Mouse (Mus musculus) brain, embryonic 18.5 days (tissue): Measurements from ENCODE around the gene Olfr330.
"Not testable (repeated sequence)": the region's sequence is repeated elsewhere in the genome, so short reads cannot be mapped to it uniquely, and the experiment has no call there.

Source experiments
- DNase-seq: peaks from one replicate; pipeline ENCODE4 v3.0.0-alpha.2; 2012; ENCODE audit warnings: low read depth, low spot score

Olfr330 gene

DNA sequence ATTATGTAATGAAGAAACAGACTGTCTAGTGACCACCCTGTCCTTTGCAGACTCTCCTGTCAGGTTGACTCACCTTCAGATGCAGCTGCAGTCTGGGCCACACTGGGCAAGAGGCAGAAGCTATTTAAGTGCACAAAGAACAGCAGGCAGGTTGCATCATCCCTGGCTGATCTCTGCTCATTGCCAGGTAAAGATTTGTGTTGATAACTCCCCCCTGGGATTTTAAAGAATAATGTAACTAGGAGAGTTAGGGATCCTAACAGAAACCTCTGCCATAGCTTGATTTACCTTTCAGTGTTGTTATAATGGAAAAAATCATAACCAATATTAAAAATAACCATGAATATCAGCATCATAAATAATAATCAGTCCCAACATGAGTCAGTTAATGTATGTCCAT lies at the start of gene Olfr330:
Gene Olfr330 (minus strand): TSS at position 101 of the 400 bp plus-strand sequence.
- DNase-seq: not testable (repeated sequence)

DNA sequence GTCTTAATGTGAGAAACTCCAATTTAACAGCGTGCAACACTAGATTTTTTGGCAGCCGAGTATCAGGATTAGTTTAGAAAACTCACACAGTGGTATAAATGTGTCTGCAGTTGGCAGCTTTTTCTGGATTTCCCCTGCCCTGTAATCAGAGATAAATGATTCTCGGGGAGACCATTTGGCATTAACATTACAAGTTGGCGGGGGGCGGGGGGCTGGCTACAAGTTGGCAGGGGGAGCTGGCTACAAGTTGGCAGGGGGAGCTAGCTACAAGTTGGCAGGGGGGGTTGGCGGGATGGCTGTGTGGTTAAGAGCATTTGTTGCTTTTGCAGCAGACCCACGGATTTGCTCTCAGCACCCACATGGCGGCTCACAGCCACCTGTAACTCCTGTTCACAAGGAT lies 44.0 kb upstream of the Olfr330 start:
- peak; percentile 74 for DNase-seq

DNA sequence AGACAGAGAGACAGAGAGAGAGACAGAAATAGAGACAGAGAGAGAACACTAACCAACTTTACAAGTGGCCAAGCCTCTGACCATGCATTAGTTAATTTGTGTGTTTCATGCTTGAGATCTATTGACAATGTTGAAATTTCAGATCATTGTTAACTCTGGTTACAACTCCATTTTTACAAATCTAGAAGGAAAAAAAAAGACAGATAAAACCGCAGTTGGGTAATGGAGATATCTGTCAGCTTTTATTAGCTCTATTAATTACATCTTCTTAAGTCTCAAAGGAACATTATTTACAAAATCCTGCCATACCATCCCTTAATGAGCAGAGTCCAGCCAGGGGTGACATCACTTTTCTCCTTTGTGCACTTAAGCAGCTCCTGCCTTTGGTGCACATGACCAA lies 42.8 kb upstream of the Olfr330 start, which contains the start of gene Olfr325:
Gene Olfr325 (plus strand): TSS at position 301 of the 400 bp plus-strand sequence.
- no peak for DNase-seq

DNA sequence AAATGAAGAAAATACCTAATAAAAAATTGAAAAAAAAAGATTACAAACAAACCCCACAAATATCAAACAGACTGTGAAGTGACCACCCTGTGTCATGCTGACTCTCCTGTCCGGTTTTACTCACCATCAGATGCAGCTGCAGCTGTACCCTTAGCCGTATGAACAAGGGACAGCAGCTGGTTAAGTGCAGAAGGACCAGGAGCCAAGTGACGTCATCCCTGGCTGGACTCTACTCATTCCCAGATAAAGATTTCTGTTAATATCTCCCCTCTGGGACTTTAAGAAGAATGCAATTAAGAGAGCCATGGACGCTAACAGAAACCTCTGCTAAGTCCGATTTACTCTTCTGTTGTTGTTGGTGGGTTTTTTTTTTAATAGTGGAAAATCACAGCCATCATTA lies 35.8 kb upstream of the Olfr330 start, which contains the start of gene Olfr224:
Gene Olfr224 (minus strand): TSS at position 149 of the 400 bp plus-strand sequence.
- no peak for DNase-seq

DNA sequence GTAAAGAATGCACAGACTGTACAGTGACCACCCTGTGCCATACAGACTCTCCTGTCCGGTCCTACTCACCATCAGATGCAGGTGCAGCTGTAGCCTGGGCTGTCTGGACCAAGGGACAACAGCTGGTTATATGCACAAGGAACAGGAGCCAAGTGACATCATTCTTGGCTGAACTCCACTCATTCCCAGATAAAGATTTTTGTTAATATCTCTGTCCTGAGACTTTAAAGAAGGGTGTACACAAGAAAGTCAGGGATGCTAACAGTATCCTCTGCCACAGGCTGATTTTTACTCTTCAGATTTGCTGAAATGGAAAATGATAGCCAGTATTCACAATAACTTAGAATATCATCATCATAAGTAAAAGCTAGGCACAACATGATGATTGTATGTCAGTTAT lies 20.9 kb upstream of the Olfr330 start, which contains the start of gene Olfr328:
Gene Olfr328 (minus strand): TSS at position 101 of the 400 bp plus-strand sequence.
- DNase-seq: no peak

DNA sequence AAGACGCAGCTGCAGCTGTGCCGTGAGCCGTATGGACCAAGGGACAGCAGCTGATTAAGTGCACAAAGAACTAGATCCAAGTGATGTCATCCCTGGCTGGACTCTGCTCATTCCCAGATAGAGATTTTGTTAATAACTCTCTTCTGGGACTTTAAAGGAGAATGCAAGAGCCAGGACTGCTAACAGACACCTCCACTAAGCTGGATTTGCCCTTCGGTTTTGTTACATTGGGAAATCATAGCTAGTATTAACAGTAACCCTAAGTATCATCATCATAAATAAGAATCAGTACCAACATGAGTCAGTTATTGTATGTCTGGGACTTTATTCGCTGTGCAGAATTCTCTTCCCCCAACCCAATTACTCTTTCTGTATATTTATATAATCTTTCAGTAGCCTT lies 11.7 kb upstream of the Olfr330 start, which contains the start of gene Olfr329-ps:
Gene Olfr329-ps (minus strand): TSS at position 101 of the 400 bp plus-strand sequence.
- DNase-seq: no peak

DNA sequence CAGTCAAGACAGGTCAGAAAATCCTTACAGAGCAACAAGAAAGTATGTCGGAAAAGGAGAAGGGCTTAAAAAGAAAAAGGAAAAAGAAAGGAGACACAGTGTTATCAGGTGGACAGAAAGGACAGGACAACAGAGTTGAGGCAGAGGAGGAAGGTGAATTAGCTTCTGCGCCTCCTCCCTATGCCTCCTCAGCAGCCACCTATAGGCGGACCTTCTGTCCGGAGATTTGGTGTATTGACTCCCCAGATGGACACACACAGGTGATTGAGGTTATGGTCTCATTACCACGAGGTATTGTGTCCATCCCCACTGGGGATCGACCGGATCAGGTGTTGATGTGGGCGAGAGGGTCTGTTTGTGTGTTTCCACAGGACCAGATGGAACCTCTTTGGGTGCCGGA lies 14.9 kb downstream of the Olfr330 start:
- not testable (repeated sequence) for DNase-seq

DNA sequence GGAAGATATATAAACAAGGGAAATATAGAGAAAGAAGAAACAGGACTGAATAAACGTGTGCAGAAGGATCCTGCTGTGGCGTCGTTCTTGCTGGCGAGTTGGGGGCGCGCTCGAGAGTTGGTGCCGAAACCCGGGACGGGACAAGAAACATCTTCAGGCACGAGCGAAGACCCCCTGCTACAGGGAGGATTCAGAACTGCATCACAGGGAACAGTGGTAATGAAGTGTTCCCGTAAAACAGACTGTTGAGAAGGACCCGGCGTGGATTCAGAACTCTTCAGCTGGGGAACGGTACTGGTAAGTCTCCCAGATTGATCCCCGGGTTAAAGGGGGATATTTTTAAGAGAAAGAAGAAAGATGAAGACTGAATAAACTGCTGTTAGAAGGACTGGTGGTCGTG lies 15.7 kb downstream of the Olfr330 start:
- not testable (repeated sequence) for DNase-seq

DNA sequence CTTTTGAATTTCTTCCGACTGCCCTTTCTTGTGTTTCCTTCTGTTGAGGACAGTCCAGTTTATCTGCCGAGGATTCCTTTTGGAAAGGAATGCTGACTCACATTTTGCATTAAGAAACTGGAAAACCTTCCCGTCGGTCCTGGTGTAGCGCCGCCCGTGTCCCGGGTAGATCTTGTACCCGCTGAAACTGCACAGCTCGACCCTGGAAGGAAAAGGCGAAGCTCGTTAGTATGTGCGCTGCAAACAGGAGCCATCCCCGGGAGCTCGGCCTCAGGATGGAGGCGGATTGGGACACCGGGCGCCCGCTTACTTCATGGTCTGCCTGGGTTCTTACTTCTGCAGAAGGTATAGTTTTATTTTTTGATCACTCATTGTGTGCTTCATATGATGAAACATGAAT lies 25.6 kb downstream of the Olfr330 start:
- not testable (repeated sequence) for DNase-seq

DNA sequence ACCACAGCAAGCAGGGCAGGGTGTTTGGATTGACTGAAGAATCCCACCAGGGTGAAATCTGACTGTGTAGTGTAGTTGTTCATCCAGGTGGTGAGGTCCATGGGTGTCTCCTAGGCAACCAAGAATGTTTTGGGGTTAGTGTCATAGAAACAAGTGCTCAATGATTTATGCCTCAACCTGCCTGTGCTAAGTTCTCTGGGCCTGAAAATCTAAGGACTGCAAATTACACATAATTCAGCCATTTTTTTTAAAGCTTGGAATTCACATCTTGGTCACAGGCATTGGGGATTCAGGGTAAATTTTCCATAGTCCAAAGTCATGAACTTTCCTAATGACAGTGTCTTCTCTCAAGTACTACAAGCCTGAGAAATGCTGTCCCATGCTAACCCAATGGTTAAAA lies 32.2 kb downstream of the Olfr330 start, which contains the start of gene Olfr331:
Gene Olfr331 (minus strand): TSS at position 101 of the 400 bp plus-strand sequence.
- DNase-seq: not testable (repeated sequence)

DNA sequence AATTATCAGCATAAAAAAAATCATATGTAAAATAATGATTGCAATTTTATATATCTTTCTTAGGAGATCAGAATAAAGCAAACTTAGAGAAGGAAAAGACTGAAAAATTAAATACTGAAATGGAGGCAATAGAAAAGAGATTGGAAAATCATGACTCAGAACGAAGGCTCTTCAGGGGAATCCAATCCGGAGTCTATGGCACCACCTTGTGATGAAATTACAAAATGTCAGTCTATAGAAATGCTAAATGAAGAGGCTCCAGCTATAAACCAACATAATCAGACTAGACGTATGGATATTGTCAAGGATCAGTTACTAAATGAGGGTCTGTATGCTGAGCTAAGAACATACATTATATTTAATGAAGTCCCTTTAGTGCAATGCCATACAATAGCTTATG lies 35.3 kb downstream of the Olfr330 start:
- DNase-seq: no peak

DNA sequence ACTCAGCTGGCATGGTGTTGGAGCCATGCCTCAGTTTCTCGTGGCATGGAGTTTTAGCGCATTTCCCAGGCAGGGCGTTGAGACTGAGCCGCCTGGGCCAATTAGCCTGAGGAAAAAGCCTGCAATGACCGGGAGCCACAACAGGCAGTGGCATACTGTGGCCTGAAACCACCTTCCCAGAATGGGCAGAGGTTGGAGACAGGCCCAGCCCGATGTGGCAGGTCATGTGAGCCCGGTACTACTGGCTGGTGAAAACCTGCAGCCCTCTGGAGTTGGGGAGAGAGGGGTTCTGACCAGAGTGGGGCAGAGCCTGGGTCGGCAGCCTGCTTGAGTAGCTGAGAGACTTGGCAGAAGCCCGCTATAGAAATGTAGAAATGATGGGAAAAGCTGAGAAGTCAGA lies 35.9 kb downstream of the Olfr330 start:
- no peak for DNase-seq

DNA sequence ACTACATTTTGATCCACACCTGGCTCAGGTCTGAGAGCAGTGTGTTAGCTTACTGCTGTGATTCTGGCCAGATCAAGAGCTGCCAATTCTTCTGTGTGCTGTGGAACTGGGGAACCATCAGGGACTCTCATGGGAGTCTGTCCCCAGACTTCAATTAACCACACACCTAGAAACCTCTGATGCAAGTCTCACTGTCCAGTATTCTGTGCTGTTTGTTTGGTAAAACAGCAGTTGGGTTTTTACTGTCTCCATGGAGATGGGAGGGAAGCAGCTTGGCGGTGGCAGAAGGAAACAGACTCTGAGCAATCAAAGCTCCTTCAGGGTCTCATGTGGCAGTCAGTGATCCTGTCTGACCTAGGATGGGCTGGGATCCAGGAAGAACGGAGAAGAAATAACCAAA lies 42.2 kb downstream of the Olfr330 start, which contains the start of gene Olfr332:
Gene Olfr332 (minus strand): TSS at position 101 of the 400 bp plus-strand sequence.
- DNase-seq: no peak
